Mouse (Mus musculus) G1E (cell line): ENCODE results near the gene Cav1.

Source experiments
- CTCF ChIP-seq: IDR thresholded peaks from 2 replicates; pipeline ENCODE4 v1.5.1; 2012; ENCODE audit warnings: low read depth, low read length, inconsistent platforms, mixed read lengths
- GATA1 ChIP-seq: IDR thresholded peaks from 2 replicates; pipeline ENCODE4 v1.6.1; 2012; ENCODE audit warnings: borderline replicate concordance, low read length, inconsistent platforms, mixed read lengths
- POLR2AphosphoS5 ChIP-seq: IDR thresholded peaks from 2 replicates; pipeline ENCODE4 v1.6.1; 2012; ENCODE audit warnings: low read depth, low read length, inconsistent platforms; ENCODE audit not compliant: insufficient replicate concordance
- TAL1 ChIP-seq: conservative IDR thresholded peaks from 2 replicates; pipeline ENCODE4 v1.6.1; 2012; ENCODE audit warnings: low read depth, low read length, inconsistent platforms, mixed read lengths

DNA sequence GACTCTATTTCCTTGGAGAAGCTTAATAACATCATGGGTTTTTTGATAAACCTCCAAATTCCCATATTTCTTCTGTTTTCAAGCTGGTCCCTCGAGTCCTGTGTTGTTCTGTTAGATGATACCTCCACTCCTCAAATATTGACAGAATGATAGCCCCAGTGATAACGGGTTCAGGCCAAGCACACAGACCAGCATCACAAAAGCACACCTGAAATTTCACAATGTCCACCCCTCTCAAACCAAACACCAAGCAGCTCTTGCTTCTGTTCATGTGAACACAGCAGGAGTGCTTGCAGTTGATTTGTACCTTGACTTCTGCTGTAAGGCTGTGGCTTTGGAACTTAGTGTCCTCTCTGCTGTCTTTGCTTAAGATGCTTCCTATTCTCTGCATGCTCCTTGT is 71.2 kb downstream of the Cav1 start:
- no peak for TF ChIP-seq CTCF
- no peak for TF ChIP-seq GATA1
- TF ChIP-seq TAL1, result no peak
- no peak for TF ChIP-seq POLR2AphosphoS5
